Mouse (Mus musculus): Measurements from ENCODE around the gene H2-M5. TPM values are rescaled to one million over a fixed set of nuclear protein-coding genes. Genes with fewer than 3 reads are reported as not detected.
"Not testable (repeated sequence)": the region's sequence is repeated elsewhere in the genome, so short reads cannot be mapped to it uniquely, and the experiment has no call there.

The H2-M5 gene
- polyA plus RNA-seq (2016; fragmentation: Nextera tagmentation; extraction: Ambion mirVana) = 1.2 and 1.3 TPM in 2 replicates

GRCm38 (mm10) chr17:36989437-36989836, at the start of gene H2-M5:
TSS of gene H2-M5 (minus strand) at chr17:36989537.
- Histone ChIP-seq H3K27ac (no peak within 1 kb of the TSS), H3K9me3 (no peaks in the 10 kb centered on the region), H3K4me3 (peak within 1 kb of the TSS; percentile 21), H3K4me2 (replicated peaks) (peak within 1 kb of the TSS; percentile 36), H3K36me3 (no peaks in the 10 kb centered on the region), H3K9ac (no peak within 1 kb of the TSS), H3K4me1 (peaks cover 4% of the 10 kb centered on the region; the same call in 1 of the 2 replicates), H3K27me3 (peaks cover 29% of the 10 kb centered on the region)
- WGBS = 20% methylated on average over 5 of the region's 5 CpGs
- ATAC-seq (ENCODE audit: insufficient number of reproducible peaks, insufficient read depth, low FRiP score, low TSS enrichment) = no peak

- Histone ChIP-seq H3K36me3 (no peaks in the 10 kb centered on the region), H3K9ac (peak overlapping the region; percentile 20; the same call in 1 of the 2 replicates), H3K9me3 (no peaks in the 10 kb centered on the region), H3K27me3 (no peaks in the 10 kb centered on the region), H3K27ac (peak overlapping the region; percentile 98), H3K4me1 (no peaks in the 10 kb centered on the region), H3K4me2 (replicated peaks) (peak overlapping the region; percentile 48), H3K4me3 (peak overlapping the region; percentile 41)
- no peak for ATAC-seq (ENCODE audit: insufficient number of reproducible peaks, insufficient read depth, low FRiP score, low TSS enrichment)
- WGBS = 60% methylated on average over 8 of the region's 8 CpGs
Observed at GRCm38 (mm10) chr17:37029162-37029561, 39.8 kb upstream of the H2-M5 start.

GRCm38 (mm10) chr17:37028683-37029120, 39.4 kb upstream of the H2-M5 start:
- ATAC-seq (ENCODE audit: insufficient number of reproducible peaks, insufficient read depth, low FRiP score, low TSS enrichment) = peak; percentile 98
- Histone ChIP-seq H3K9ac (peak overlapping the region; percentile 20; the same call in 1 of the 2 replicates), H3K4me1 (no peaks in the 10 kb centered on the region), H3K4me3 (peak overlapping the region; percentile 41), H3K9me3 (no peaks in the 10 kb centered on the region), H3K4me2 (replicated peaks) (peak overlapping the region; percentile 48), H3K27me3 (no peaks in the 10 kb centered on the region), H3K27ac (peak overlapping the region; percentile 98), H3K36me3 (no peaks in the 10 kb centered on the region)
- under 1% methylated on average over 14 of the region's 14 CpGs for WGBS

DNA sequence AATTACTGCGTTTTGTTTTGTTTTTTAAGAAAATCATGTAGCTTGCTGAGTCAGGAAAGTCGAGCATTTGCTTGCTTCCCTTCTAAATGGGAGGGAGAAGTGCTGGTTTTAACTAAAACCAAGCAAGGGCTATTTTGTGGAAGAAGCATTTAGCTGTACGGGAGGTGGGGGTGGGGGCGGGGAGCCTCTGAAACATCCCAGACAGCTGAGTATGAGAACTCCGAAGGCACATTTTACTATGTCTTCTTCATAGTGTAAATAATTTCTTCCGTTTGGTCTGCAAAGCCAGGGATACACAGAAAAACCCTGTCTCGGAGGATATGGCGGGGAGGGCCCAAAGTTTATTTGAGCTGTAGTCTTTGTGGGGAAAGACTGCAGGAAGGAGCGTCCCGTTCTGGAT, 38.9 kb upstream of the H2-M5 start:
- Histone ChIP-seq H3K27me3 (no peaks in the 10 kb centered on the region), H3K27ac (peak overlapping the region; percentile 98), H3K4me2 (replicated peaks) (peak overlapping the region; percentile 48), H3K9me3 (no peaks in the 10 kb centered on the region), H3K9ac (0 out of 2 replicates have a peak overlapping the region, but pooled peaks have one; percentile 20), H3K4me1 (no peaks in the 10 kb centered on the region), H3K4me3 (peak overlapping the region; percentile 41), H3K36me3 (no peaks in the 10 kb centered on the region)
- ATAC-seq (ENCODE audit: insufficient number of reproducible peaks, insufficient read depth, low FRiP score, low TSS enrichment) = peak; percentile 17
- WGBS = 2% methylated on average over 10 of the region's 10 CpGs

- 95% methylated on average over 4 of the region's 4 CpGs for WGBS
- no peaks in the 10 kb centered on the region for H3K27me3 ChIP-seq
- H3K27ac ChIP-seq = peak overlapping the region; percentile 98
- no peaks in the 10 kb centered on the region for H3K36me3 ChIP-seq
- H3K9ac ChIP-seq = no peak overlapping the region
- ATAC-seq (ENCODE audit: insufficient number of reproducible peaks, insufficient read depth, low FRiP score, low TSS enrichment) = no peak
- no peaks in the 10 kb centered on the region for H3K9me3 ChIP-seq
- H3K4me1 ChIP-seq = no peaks in the 10 kb centered on the region
- H3K4me3 ChIP-seq = no peak overlapping the region
- no peak overlapping the region for H3K4me2 ChIP-seq (replicated peaks)
Observed at GRCm38 (mm10) chr17:37027486-37027885, 38.1 kb upstream of the H2-M5 start.

DNA sequence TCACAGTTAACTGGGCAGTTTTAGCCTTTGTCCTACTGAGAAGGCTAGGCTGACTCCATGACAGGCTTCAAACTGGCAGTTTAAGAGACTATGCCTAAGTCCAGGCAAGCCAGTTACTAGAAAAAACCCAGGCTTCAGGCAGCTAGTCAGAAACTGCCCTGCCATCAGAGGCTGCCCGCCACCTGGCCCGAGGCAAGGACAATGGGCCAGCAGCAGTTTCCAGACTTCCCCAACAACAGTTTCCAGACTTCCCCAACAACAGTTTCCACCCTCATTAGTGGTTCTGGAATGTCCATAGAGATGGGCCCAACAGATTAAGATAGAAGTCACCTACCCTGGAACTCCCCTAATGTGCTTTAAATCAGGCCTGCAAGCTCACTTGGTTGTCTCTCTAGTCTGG, 37.1 kb upstream of the H2-M5 start:
- Histone ChIP-seq H3K9ac (no peak overlapping the region), H3K36me3 (no peaks in the 10 kb centered on the region), H3K9me3 (no peaks in the 10 kb centered on the region), H3K27ac (no peak overlapping the region), H3K27me3 (no peaks in the 10 kb centered on the region), H3K4me2 (replicated peaks) (no peak overlapping the region), H3K4me3 (no peak overlapping the region), H3K4me1 (no peaks in the 10 kb centered on the region)
- WGBS = 79% methylated on average over 2 of the region's 2 CpGs
- no peak for ATAC-seq (ENCODE audit: insufficient number of reproducible peaks, insufficient read depth, low FRiP score, low TSS enrichment)

DNA sequence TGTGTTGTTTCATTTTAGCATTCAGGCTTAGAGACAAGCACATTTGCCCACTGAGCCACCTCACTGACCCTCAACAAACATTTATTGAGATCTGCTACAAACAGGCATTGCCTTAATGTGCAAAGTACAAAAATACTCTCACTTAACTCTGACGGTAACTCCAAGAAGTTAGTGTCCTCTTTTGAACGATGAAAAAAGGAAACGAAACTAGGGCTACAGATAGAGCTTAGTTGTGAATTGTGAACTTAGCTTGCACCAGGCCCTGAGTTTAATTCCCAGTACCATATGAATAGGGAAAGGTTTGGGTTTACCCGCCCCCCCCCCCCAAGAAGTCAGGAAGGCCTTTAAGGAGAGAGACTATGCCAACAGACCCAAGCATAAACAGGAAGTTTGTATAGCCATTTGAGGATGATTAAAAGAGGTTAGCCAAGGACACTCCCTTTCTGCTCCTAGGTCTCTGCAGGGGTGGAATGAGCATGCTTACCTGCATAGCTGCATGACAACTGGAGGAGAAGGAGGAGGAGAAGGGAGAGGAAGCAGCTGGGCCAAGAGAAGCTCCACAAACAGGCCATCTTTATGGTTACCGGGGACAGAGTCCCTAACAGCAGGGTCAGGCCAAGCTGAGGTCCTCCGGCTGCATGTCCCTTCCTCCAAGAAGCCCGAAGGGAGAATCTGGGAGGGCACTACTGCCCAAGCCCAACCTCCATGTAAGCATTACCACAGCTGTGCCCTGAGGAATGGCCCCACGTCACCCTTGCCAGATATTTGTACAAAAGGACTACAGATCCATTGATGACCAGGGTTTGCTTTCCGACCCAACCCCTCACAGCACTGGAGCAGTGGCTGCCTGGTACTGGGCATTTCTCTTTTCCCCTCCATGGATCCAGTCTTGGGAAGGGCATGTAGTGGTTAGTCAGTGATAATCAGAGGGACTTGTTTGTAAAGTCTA, 33.6 kb upstream of the H2-M5 start, which contains the start of gene Mog:
Gene Mog, minus strand, starts transcription at position 771 of the 949 bp plus-strand sequence.
- Histone ChIP-seq H3K4me1 (no peaks in the 10 kb centered on the region), H3K36me3 (no peaks in the 10 kb centered on the region), H3K9me3 (no peaks in the 10 kb centered on the region), H3K27ac (no peak within 1 kb of the TSS), H3K4me2 (replicated peaks) (no peak within 1 kb of the TSS), H3K4me3 (no peak within 1 kb of the TSS), H3K9ac (no peak within 1 kb of the TSS), H3K27me3 (no peaks in the 10 kb centered on the region)
- no peak for ATAC-seq (ENCODE audit: insufficient number of reproducible peaks, insufficient read depth, low FRiP score, low TSS enrichment)
- WGBS = 67% methylated on average over 9 of the region's 9 CpGs

DNA sequence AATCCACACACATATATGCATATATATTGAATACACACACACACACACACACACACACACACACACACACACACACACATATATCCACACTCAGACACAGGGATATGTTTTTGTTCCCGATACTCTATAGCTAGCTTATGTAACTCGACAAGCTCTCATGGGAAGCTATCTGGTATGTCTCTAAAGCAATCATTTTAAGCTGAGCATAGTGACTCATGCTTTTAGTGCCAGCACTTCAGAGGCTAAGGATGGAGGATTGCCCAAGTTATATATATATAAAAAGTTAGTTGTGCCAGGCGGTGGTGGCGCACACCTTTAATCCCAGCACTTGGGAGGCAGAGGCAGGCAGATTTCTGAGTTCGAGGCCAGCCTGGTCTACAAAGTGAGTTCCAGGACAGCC, 29.9 kb upstream of the H2-M5 start:
- H3K4me3 ChIP-seq; H3K9me3 ChIP-seq; H3K4me2 ChIP-seq (replicated peaks); H3K9ac ChIP-seq; H3K27me3 ChIP-seq; H3K27ac ChIP-seq; H3K36me3 ChIP-seq; ATAC-seq (ENCODE audit: insufficient number of reproducible peaks, insufficient read depth, low FRiP score, low TSS enrichment); H3K4me1 ChIP-seq: not testable (repeated sequence)
- WGBS = 87% methylated on average over 5 of the region's 5 CpGs

- no peak for ATAC-seq (ENCODE audit: insufficient number of reproducible peaks, insufficient read depth, low FRiP score, low TSS enrichment)
- H3K9me3 ChIP-seq = no peaks in the 10 kb centered on the region
- no peaks in the 10 kb centered on the region for H3K36me3 ChIP-seq
- WGBS = 82% methylated on average over 3 of the region's 3 CpGs
- no peaks in the 10 kb centered on the region for H3K4me1 ChIP-seq
- H3K9ac ChIP-seq = no peak overlapping the region
- H3K4me2 ChIP-seq (replicated peaks) = no peak overlapping the region
- no peak overlapping the region for H3K27ac ChIP-seq
- no peaks in the 10 kb centered on the region for H3K27me3 ChIP-seq
- no peak overlapping the region for H3K4me3 ChIP-seq
Observed at GRCm38 (mm10) chr17:37018328-37018727, 29.0 kb upstream of the H2-M5 start.

DNA sequence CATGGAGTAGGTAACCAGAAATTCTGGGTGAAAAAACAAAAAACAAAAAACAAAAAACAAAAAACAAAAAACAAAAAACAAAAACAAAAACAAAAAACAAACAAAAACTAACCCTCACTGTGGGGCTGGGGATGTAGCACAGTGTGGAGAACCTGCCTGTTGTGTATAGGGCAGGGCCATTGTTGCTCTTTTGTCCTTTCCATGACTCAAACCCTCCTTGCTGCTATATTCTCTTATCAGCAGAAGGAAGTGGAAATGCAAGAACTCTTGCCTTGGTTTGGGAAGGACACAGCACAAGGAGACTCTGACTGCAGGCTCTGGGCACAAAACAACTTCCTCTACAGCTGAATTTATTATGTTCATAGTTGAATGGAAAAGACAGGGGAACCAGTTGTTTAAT, 27.0 kb upstream of the H2-M5 start:
- Histone ChIP-seq H3K27ac (no peak overlapping the region), H3K4me1 (no peaks in the 10 kb centered on the region), H3K9ac (no peak overlapping the region), H3K36me3 (0 out of 2 replicates have a peak, but pooled peaks cover 4% of the 10 kb centered on the region), H3K9me3 (no peaks in the 10 kb centered on the region), H3K27me3 (no peaks in the 10 kb centered on the region), H3K4me2 (replicated peaks) (no peak overlapping the region), H3K4me3 (no peak overlapping the region)
- no peak for ATAC-seq (ENCODE audit: insufficient number of reproducible peaks, insufficient read depth, low FRiP score, low TSS enrichment)

- Histone ChIP-seq H3K4me3 (no peak overlapping the region), H3K27me3 (no peaks in the 10 kb centered on the region), H3K27ac (no peak overlapping the region), H3K9me3 (no peaks in the 10 kb centered on the region), H3K4me2 (replicated peaks) (no peak overlapping the region), H3K36me3 (peaks cover 41% of the 10 kb centered on the region), H3K9ac (no peak overlapping the region), H3K4me1 (no peaks in the 10 kb centered on the region)
- WGBS = 73% methylated on average over 5 of the region's 5 CpGs
- no peak for ATAC-seq (ENCODE audit: insufficient number of reproducible peaks, insufficient read depth, low FRiP score, low TSS enrichment)
Observed at GRCm38 (mm10) chr17:37012141-37012540, 22.8 kb upstream of the H2-M5 start.

DNA sequence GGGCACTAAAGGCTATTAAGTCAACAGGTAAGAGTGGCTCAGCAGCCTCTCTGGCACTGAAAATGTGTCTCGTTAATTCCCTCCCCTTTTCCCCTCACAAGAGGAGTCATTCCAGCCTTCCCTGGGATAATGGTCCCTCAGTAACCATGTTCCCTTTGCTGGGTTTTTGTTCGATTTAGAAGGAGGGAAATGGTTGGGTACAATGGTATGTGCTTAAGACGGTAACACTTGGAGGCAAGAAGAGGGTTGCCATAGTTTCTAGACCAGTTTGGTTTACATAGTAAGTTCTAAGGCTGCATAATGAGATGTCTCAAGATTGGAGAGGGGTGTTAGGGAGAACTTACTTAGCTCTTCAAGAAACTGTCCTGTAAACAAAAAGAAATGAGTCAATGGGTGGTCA, 22.4 kb upstream of the H2-M5 start:
- Histone ChIP-seq H3K4me1 (no peaks in the 10 kb centered on the region), H3K4me2 (replicated peaks) (no peak overlapping the region), H3K9ac (no peak overlapping the region), H3K27ac (no peak overlapping the region), H3K4me3 (no peak overlapping the region), H3K36me3 (peaks cover 45% of the 10 kb centered on the region), H3K9me3 (no peaks in the 10 kb centered on the region), H3K27me3 (no peaks in the 10 kb centered on the region)
- ATAC-seq (ENCODE audit: insufficient number of reproducible peaks, insufficient read depth, low FRiP score, low TSS enrichment) = no peak
- WGBS = 91% methylated on average over 3 of the region's 3 CpGs
